Mouse (Mus musculus) limb, embryonic 14.5 days (tissue): ENCODE measurements around the gene Gpld1. TPM values are rescaled to one million over a fixed set of nuclear protein-coding genes. Genes with fewer than 3 reads are reported as not detected.

Source experiments
- ATAC-seq: fragments of 200-750 bp; cut with Nextera tagmentation; 2 replicates; pipeline ENCODE4 v1.8.0; 2017; ENCODE audit warnings: low read depth, moderate number of reproducible peaks, moderate TSS enrichment; ENCODE audit not compliant: low FRiP score
- DNase-seq: peaks from one replicate; pipeline ENCODE4 v3.0.0-alpha.2; 2015; ENCODE audit warnings: low spot score
- H3K27ac ChIP-seq: fragments of 300-500 bp; sonication (generic); replicated peaks from 2 replicates; pipeline ENCODE4 v1.5.1; 2014; ENCODE audit warnings: low read depth, mild to moderate bottlenecking, low read length, moderate library complexity, mixed read lengths
- H3K27me3 ChIP-seq: fragments of 300-500 bp; sonication (generic); 2 replicates; pipeline ENCODE4 v1.6.1; 2014; ENCODE audit warnings: low read length, mixed read lengths; ENCODE audit not compliant: control insufficient read depth, insufficient read depth
- H3K36me3 ChIP-seq: fragments of 300-500 bp; sonication (generic); 2 replicates; pipeline ENCODE4 v1.6.1; 2014; ENCODE audit warnings: mild to moderate bottlenecking, low read length, moderate library complexity, mixed read lengths; ENCODE audit not compliant: control insufficient read depth, insufficient read depth
- H3K4me1 ChIP-seq: fragments of 300-500 bp; sonication (generic); 2 replicates; pipeline ENCODE4 v1.6.1; 2014; ENCODE audit warnings: antibody characterized with exemption, low read length, mixed read lengths; ENCODE audit not compliant: control insufficient read depth, insufficient read depth
- H3K4me2 ChIP-seq: fragments of 300-500 bp; sonication (generic); replicated peaks from 2 replicates; pipeline ENCODE4 v1.6.1; 2014; ENCODE audit warnings: low read depth, mild to moderate bottlenecking, low read length, moderate library complexity; ENCODE audit not compliant: severe bottlenecking
- H3K4me3 ChIP-seq: fragments of 300-500 bp; sonication (generic); replicated peaks from 2 replicates; pipeline ENCODE4 v1.5.1; 2014; ENCODE audit warnings: low read length
- H3K9ac ChIP-seq: fragments of 300-500 bp; sonication (generic); 2 replicates; pipeline ENCODE4 v1.6.1; 2014; ENCODE audit warnings: mild to moderate bottlenecking, low read depth, low read length, moderate library complexity; ENCODE audit not compliant: severe bottlenecking
- H3K9me3 ChIP-seq: fragments of 300-500 bp; sonication (generic); 2 replicates; pipeline ENCODE4 v1.6.1; 2016; ENCODE audit warnings: low read length; ENCODE audit not compliant: control insufficient read depth
- POLR2A ChIP-seq: fragments of 200-500 bp; IDR thresholded peaks from 2 replicates; pipeline ENCODE4 v1.8.0; 2012; ENCODE audit warnings: inconsistent platforms, mild to moderate bottlenecking, moderate library complexity, borderline replicate concordance; ENCODE audit not compliant: insufficient read depth, insufficient read length; ENCODE audit errors: extremely low read depth
- WGBS: fragments of 180-500 bp; shearing (Covaris S2); extraction: QIAGEN DNeasy Blood & Tissue Kit; methylation state at CpG from one replicate; pipeline ENCODE4 v1.1.7; 2014; 5-methylcytosine and 5-hydroxymethylcytosine counted together
- polyA plus RNA-seq, 2 experiments: library from polyadenylated mRNA; depleted of rRNA in 1 of 2; stranded (reverse) in 1 of 2; unstranded in 1 of 2; fragments of >200 nt; fragmentation: Nextera tagmentation in 1 of 2; extraction: Ambion mirVana in 1 of 2; gene quantifications; 2 replicates each; pipeline versions ENCODE4 v1.2.1 to v1.2.3; 2012 to 2014

The Gpld1 gene
- polyA plus RNA-seq, 2 experiments, result 2.4 to 3.5 TPM

DNA sequence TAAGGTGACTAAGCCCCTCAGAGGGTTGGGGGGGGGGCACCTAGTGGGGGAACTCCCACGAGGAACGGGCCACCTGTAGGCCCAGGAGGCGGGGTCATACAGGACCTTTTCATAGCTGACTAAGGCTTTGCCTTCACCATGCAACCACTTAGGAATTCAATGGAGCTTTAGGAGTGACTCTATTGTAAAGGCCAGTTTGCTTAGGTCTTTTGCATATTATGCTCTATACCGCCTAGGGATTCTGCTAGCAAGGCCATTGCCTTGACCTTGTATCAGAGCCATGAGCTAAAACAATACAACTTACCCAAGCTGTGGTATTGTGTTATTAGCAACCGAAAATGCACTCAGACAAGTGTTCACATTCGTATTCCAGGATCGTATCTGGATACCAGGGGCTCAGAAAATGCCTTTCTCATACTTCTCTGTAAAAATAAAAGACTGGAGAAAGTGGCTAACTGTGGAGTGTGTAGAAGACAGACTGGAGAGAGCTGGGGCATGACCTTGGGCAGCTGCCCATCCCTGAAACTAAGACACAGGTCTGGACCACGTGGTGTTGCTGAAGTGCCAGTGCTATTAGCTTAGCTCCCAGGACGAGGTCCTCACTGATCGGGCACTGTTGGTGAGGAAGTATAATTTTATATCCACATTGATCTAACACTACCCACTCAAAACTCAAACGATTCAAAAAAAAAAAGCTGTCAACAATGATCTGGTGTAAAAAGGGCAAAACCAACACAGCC is 36.0 kb upstream of the Gpld1 start:
- Histone ChIP-seq H3K27me3 (no peaks in the 10 kb centered on the region), H3K27ac (no peak overlapping the region), H3K4me2 (no peak overlapping the region), H3K4me1 (no peaks in the 10 kb centered on the region), H3K36me3 (no peaks in the 10 kb centered on the region; the same call in 1 of the 2 replicates), H3K4me3 (no peak overlapping the region), H3K9me3 (no peaks in the 10 kb centered on the region), H3K9ac (no peak overlapping the region)
- DNase-seq (no peak), ATAC-seq (no peak)
- no peak for TF ChIP-seq POLR2A
- WGBS, result 81% methylated on average over 11 of the region's 11 CpGs

DNA sequence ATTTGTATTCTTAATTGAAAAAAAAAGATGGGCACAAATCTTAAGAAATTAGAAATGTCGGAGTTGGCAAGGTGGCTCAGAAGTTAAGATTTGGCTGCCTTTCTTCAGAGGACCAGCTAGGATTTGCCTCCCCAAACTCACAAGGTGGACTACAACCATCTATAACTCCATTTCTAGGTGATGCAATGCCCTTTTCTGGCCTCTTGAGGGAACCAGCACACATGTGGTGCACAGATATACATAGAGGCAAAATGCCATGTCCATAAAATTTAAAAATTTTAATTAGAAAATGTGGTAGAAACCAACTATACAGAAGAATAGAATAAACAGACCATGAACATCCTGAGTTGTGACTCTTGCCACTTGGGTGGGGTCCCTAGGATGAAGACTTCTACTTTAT is 33.8 kb upstream of the Gpld1 start:
- Histone ChIP-seq H3K27me3 (no peaks in the 10 kb centered on the region), H3K9me3 (no peaks in the 10 kb centered on the region), H3K27ac (no peak overlapping the region), H3K36me3 (peaks cover 4% of the 10 kb centered on the region; the same call in 1 of the 2 replicates), H3K4me1 (no peaks in the 10 kb centered on the region), H3K9ac (no peak overlapping the region), H3K4me2 (no peak overlapping the region), H3K4me3 (no peak overlapping the region)
- DNase-seq (no peak), ATAC-seq (no peak)
- 90% methylated on average over 1 of the region's 1 CpGs for WGBS
- no peak for TF ChIP-seq POLR2A

GRCm38 (mm10) chr13:24913576-24913975 is 29.4 kb upstream of the Gpld1 start:
- Histone ChIP-seq H3K27me3 (no peaks in the 10 kb centered on the region), H3K9ac (no peak overlapping the region), H3K27ac (no peak overlapping the region), H3K4me1 (no peaks in the 10 kb centered on the region), H3K36me3 (peaks cover 13% of the 10 kb centered on the region), H3K4me2 (no peak overlapping the region), H3K4me3 (no peak overlapping the region), H3K9me3 (no peaks in the 10 kb centered on the region)
- ATAC-seq, result no peak
- no peak for DNase-seq
- WGBS, result 89% methylated on average over 7 of the region's 7 CpGs
- TF ChIP-seq POLR2A, result no peak

DNA sequence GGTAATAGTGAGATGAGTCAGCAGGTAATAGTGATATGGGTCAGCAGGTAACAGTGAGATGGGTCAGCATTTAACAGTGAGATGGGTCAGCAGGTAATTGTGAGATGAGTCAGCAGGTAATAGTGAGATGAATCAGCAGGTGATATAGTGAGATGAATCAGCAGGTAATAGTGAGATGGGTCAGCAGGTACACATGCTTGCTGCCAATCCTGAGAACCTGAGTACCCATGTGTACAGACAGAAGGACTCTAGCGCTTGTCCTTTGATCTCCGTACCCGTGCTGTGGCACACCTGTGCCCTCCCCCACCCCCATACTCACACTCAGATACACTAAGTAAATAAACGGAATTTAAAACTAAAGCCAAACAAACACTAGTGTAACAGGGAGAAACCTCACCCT is 28.0 kb upstream of the Gpld1 start:
- WGBS, result 88% methylated on average over 4 of the region's 4 CpGs
- no peak for DNase-seq

DNA sequence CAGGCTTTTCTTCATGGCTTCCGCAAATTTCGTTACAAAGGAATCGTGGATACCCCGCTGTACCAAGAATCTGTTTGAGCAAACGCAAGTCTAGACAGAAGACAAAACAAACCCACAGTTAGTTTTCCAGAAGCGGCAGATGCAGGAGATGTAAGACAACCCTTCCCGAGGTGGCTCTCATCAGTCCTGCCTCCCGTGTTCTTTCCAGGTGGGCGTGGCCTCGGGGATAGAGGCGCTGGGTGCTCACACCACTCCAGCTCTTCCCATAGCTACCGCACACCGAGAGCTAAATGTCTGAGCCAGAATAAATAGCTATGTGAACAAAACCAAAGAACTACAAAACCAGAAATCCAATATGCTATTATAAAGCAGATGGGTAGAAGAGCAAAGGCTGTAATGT is 27.1 kb upstream of the Gpld1 start:
- DNase-seq (no peak), ATAC-seq (no peak)
- Histone ChIP-seq H3K4me3 (no peak overlapping the region), H3K9me3 (no peaks in the 10 kb centered on the region), H3K4me2 (no peak overlapping the region), H3K27ac (no peak overlapping the region), H3K27me3 (no peaks in the 10 kb centered on the region), H3K9ac (no peak overlapping the region), H3K36me3 (peaks cover 15% of the 10 kb centered on the region), H3K4me1 (no peaks in the 10 kb centered on the region)
- 72% methylated on average over 13 of the region's 13 CpGs for WGBS
- TF ChIP-seq POLR2A, result no peak

More for the DNA sequence above, 28.0 kb upstream of the Gpld1 start:
- no peak for TF ChIP-seq POLR2A
- no peak overlapping the region for H3K9ac ChIP-seq
- H3K4me2 ChIP-seq, result no peak overlapping the region
- no peak overlapping the region for H3K4me3 ChIP-seq
- H3K27ac ChIP-seq, result no peak overlapping the region
- H3K9me3 ChIP-seq, result no peaks in the 10 kb centered on the region
- ATAC-seq, result no peak
- H3K36me3 ChIP-seq, result peaks cover 15% of the 10 kb centered on the region
- H3K4me1 ChIP-seq, result no peaks in the 10 kb centered on the region
- H3K27me3 ChIP-seq, result no peaks in the 10 kb centered on the region
